Mouse (Mus musculus): Measurements from ENCODE around the gene Olfr1029.
"Not testable (repeated sequence)": the region's sequence is repeated elsewhere in the genome, so short reads cannot be mapped to it uniquely, and the experiment has no call there.

The Olfr1029 gene

DNA sequence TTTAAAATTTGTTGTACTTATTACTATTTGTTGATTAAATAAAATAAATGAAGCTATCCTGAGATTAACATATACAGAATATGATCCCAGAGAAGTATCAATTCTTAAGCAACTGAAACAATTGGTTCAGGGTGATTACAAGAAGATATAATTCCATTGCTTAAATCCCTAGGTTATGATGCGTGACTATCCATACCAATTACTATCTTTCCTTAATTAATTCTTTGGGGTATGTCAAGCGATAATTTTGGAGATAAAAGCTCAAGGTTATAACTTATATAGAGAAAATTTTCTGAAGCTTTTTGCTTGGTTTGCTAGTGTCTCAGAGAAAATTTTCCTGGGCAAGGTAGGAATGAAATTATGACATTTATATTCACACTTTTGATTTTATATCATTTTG is at the start of gene Olfr1029:
Gene Olfr1029 (plus strand): TSS at position 301 of the 400 bp plus-strand sequence.
- DNase-seq (ENCODE audit: low spot score), result no peak

DNA sequence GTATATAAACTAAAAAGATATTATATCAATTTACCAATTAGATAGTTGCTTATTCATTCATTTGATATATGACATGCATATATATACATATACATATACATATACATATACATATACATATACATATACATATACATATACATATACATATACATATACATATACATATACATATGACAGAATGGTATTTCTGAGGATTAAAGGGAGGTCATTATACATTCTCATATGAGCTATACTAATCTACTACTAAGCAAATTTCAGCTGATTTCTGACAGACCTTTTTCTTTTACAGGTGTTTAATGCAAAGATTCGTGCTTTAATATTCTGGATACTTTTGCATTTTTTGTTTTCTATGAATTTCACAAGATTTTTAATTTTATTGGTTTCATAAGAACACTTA is 23.6 kb upstream of the Olfr1029 start, which contains the start of gene Olfr1028:
Gene Olfr1028 (plus strand): TSS at position 301 of the 400 bp plus-strand sequence.
- no peak for DNase-seq (ENCODE audit: low spot score)

- DNase-seq (ENCODE audit: low spot score), result no peak
Measured at GRCm38 (mm10) chr2:85978976-85979375, 5.3 kb downstream of the Olfr1029 start, which contains the start of gene Olfr1030. TSS of gene Olfr1030 (plus strand) at chr2:85979276.

DNA sequence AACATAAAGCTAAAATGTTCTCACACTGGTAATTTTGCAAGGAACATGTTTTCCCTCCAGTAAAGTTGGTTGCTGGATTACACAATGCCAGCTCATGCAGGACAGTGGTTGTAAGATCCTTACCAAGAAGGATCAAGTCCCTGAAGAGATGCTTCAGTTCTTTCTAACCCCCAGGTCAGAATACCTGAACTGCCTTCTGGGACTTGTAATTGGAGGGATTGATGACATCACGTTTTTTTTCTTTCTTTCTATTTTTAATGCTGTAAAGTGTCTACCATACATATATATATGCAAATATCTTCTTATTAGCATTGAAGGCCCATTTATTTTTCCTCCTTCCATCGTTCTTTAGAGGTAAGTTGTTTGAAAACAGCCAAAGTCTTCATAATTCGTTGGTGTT is 16.3 kb downstream of the Olfr1029 start, which contains the start of gene Olfr1031:
Gene Olfr1031 (plus strand): TSS at position 301 of the 400 bp plus-strand sequence.
- no peak for DNase-seq (ENCODE audit: low spot score)

DNA sequence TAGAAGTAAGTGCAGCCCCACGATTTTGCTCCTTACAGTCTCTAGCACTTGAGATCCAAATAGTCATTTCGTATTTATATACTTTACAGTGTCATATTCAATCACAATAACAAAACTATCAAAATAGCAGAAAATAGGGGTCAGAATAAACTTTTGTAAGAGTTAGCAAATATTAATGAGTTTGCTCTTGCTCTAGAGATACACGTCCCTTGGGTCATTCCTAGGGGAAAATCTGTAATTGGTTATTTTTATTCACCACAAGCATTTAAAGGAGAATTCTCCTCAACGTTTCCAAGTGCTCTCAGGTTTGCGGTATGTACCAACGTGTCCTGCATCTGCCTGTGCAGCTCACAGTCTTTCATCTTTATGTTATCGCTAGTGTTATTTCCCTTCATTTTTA is 31.5 kb downstream of the Olfr1029 start, which contains the start of gene Olfr1032:
Gene Olfr1032 (plus strand): TSS at position 301 of the 400 bp plus-strand sequence.
- no peak for DNase-seq (ENCODE audit: low spot score)

DNA sequence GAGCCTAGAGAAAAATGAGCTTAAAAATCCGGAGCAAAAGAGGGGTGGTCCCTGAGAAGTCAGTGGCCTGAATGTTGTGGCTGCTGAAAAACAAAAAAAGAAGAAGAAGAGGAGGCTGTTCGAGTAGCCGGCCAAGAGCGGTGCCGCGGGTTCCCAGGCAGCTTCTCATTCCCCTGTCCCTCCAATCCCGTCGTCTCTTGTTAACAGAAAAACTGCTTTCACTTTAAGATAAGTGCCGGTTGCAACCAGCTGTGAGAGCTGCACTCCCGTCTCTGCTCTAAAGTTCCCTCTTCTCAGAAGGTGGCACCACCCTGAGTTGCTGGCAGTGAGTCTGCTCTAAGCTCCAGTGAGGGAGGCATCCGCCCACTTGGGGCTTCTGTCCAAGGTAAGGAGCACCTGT is 46.7 kb downstream of the Olfr1029 start, which contains the start of gene Olfr1033:
Gene Olfr1033 (plus strand): TSS at position 228 of the 400 bp plus-strand sequence.
- peak; percentile 5 for DNase-seq (ENCODE audit: low spot score)

- not testable (repeated sequence) for DNase-seq (ENCODE audit: low spot score)
Measured at GRCm38 (mm10) chr2:86021518-86021917, 47.8 kb downstream of the Olfr1029 start.
